Mouse (Mus musculus): ENCODE measurements at regions not wholly inside any gene's neighbourhood (a gene's known extent, or its start where the extent isn't known, plus 50 kb on each side); places are given as distances from the start of the nearest gene placed in this dataset.

- TF ChIP-seq CTCF (IDR thresholded peaks at IDR 0.05; ENCODE audit: low read depth) = no peak
- no peak for TF ChIP-seq EP300 (IDR thresholded peaks at IDR 0.05; ENCODE audit: low read depth)
These were observed 1377.2 kb upstream of the Adam24 start for GRCm38 (mm10) chr8:39297548-39298306.
